Mouse (Mus musculus) ES-E14 (cell line): ENCODE results near the gene Clip2. TPM values are rescaled to one million over a fixed set of nuclear protein-coding genes. Genes with fewer than 3 reads are reported as not detected.
A peak's percentile ranks its signal among the peaks of the same experiment; 100 is the strongest.

ENCODE experiments used
- DNase-seq: peaks from one replicate; pipeline ENCODE4 v3.0.0-alpha.2; 2013; ENCODE audit warnings: low read depth, low spot score
- H3K27ac ChIP-seq: 2 replicates; pipeline ENCODE4 v1.5.1; 2012; ENCODE audit warnings: low read depth, mild to moderate bottlenecking, low read length, moderate library complexity, mixed read lengths; ENCODE audit not compliant: poor library complexity, insufficient read depth, severe bottlenecking
- H3K36me3 ChIP-seq: 2 replicates; pipeline ENCODE4 v1.6.1; 2012; ENCODE audit warnings: mild to moderate bottlenecking, low read length, moderate library complexity, mixed read lengths; ENCODE audit not compliant: control insufficient read depth, poor library complexity, insufficient read depth, severe bottlenecking
- H3K4me1 ChIP-seq, 2 experiments: fragments of 150-350 bp in 1 of 2; sonication (generic) in 1 of 2; 2 replicates each; pipeline ENCODE4 v1.6.1; 2012; ENCODE audit warnings: low read length in 2 of 2, mild to moderate bottlenecking in 1 of 2, mixed read lengths in 1 of 2; ENCODE audit not compliant: control insufficient read depth in 2 of 2, insufficient read depth in 2 of 2, poor library complexity in 1 of 2
- H3K4me3 ChIP-seq, 2 experiments: fragments of 150-350 bp in 1 of 2; sonication (generic) in 1 of 2; 2 replicates each; pipeline ENCODE4 v1.5.1; 2012; ENCODE audit warnings: low read length in 2 of 2, low read depth in 1 of 2, mild to moderate bottlenecking in 1 of 2, mixed read lengths in 1 of 2; ENCODE audit not compliant: insufficient read depth in 1 of 2, poor library complexity in 1 of 2, severe bottlenecking in 1 of 2
- H3K9ac ChIP-seq: 2 replicates; pipeline ENCODE4 v1.6.1; 2012; ENCODE audit warnings: low read depth, mild to moderate bottlenecking, low read length, mixed read lengths; ENCODE audit not compliant: poor library complexity, insufficient read depth, severe bottlenecking
- H3K9me3 ChIP-seq: fragments of 150-350 bp; sonication (generic); 2 replicates; pipeline ENCODE4 v1.6.1; 2012; ENCODE audit warnings: low read depth, mild to moderate bottlenecking, low read length; ENCODE audit not compliant: control insufficient read depth, insufficient read depth
- CHD2 ChIP-seq: IDR thresholded peaks from 2 replicates; pipeline ENCODE4 v1.6.1; 2014; ENCODE audit warnings: mild to moderate bottlenecking, low read depth, low read length, inconsistent platforms
- HCFC1 ChIP-seq: IDR thresholded peaks from 2 replicates; pipeline ENCODE4 v1.6.1; 2012; ENCODE audit warnings: low read length, inconsistent platforms, borderline replicate concordance; ENCODE audit not compliant: insufficient read depth
- MAFK ChIP-seq: IDR thresholded peaks from 2 replicates; pipeline ENCODE4 v1.6.1; 2014; ENCODE audit warnings: mild to moderate bottlenecking, low read depth, low read length, inconsistent platforms; ENCODE audit not compliant: insufficient read depth
- ZC3H11A ChIP-seq: IDR thresholded peaks from 2 replicates; pipeline ENCODE4 v1.6.1; 2012; ENCODE audit warnings: low read depth, mild to moderate bottlenecking, inconsistent platforms, low read length, borderline replicate concordance
- ZNF384 ChIP-seq: IDR thresholded peaks from 2 replicates; pipeline ENCODE4 v1.6.1; 2012; ENCODE audit warnings: low read depth, low read length, inconsistent platforms
- in situ Hi-C, 2 experiments: fragments of 600-800 bp; cut with MboI; formaldehyde crosslinking; loops; one replicate each; pipeline ENCODE4 v1.15.1; 2025; ENCODE audit warnings: low sequenced_read_pairs in 2 of 2, inconsistent platforms in 1 of 2; ENCODE audit not compliant: unreplicated experiment in 2 of 2
- total RNA-seq: library from RNA; depleted of rRNA; stranded (reverse); fragments of 300-350 nt; gene quantifications from 2 replicates; pipeline ENCODE4 v1.2.3, GENCODE M21; 2012

Gene Clip2
- total RNA-seq, 1 experiment = 10.5 TPM

DNA sequence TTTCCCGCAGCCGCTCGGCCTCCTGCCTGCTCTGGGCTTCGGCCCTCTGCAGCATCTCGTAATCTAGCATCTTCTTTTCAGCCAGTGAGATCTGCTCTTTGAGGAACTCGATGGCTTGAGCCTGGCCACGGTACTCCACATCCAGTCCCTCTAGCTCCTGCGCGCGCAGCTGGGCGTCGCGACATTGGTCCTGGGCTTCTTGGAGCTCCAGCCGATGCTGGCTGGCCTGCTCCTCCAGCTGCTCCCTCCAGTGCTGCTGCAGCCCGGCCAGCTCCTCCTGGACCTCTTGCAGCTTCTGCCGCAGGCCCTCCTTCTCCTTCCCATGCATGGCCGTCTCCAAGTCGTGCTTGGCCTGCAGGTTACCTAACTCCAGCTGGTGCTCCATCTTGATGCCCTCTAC lies 49.6 kb downstream of the Clip2 start:
- no peak for DNase-seq
- TF ChIP-seq ZNF384 (no peak), HCFC1 (no peak), CHD2 (no peak), MAFK (no peak), ZC3H11A (no peak)
- Histone ChIP-seq H3K9me3 (no peaks in the 10 kb centered on the region), H3K4me1 (peaks cover 0 to 3% of the 10 kb centered on the region in 2 experiments; a peak in 2 of 4 replicates), H3K4me3 (peak overlapping the region; percentile 22 to 49; a peak in 2 of 4 replicates), H3K9ac (no peak overlapping the region), H3K27ac (no peak overlapping the region), H3K36me3 (no peaks in the 10 kb centered on the region)
- in situ Hi-C loops = no loop called here

DNA sequence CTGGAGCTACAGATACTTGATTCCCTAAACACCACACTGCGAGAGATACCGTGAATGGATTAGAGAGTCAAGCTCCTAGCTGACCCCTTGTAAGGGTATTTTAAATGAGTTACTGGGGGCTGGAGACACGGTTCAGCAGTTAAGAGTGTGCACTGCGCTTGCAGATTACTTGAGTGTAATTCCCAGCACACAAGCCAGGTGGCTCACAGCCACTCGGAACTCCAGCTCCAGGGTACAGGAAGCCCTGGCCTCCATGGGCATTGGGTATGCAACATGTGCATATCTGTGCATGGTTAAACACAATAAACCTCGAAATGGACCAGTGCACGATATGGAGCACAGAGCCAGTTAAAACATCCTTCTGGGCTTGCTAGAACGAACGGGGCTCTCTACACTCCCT lies 50.8 kb downstream of the Clip2 start:
- Histone ChIP-seq H3K36me3 (no peaks in the 10 kb centered on the region), H3K4me3 (no peak overlapping the region), H3K27ac (no peak overlapping the region), H3K9me3 (no peaks in the 10 kb centered on the region), H3K9ac (no peak overlapping the region), H3K4me1 (peaks cover 0 to 3% of the 10 kb centered on the region in 2 experiments; a peak in 2 of 4 replicates)
- in situ Hi-C loops = no loop called here
- no peak for TF ChIP-seq CHD2
- no peak for TF ChIP-seq HCFC1
- no peak for TF ChIP-seq ZC3H11A
- no peak for TF ChIP-seq MAFK
- no peak for TF ChIP-seq ZNF384
- no peak for DNase-seq

DNA sequence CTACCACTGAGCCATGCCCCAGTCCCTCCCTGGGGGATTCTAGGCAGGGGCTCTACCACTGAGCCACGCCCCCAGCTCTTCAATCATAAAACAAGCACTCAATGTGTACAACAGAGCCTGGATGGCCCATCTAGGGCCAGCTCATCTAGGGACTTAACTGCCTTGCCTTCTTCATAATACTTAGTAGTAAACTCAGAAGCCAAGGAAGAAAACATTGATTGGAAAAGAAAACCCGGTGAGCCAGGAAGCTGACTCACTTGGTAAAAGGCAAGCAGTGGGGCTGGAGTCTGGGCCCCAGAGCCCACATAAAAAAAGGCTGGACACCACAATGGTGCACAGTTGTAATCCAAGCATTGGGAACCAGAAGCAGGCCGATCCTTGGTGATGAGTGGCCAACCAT lies 51.6 kb downstream of the Clip2 start:
- in situ Hi-C loops = no loop called here
- no peak for DNase-seq
- Histone ChIP-seq H3K36me3 (no peaks in the 10 kb centered on the region), H3K9me3 (no peaks in the 10 kb centered on the region), H3K4me3 (no peak overlapping the region), H3K4me1 (peaks cover 0 to 3% of the 10 kb centered on the region in 2 experiments; a peak in 2 of 4 replicates), H3K27ac (no peak overlapping the region), H3K9ac (no peak overlapping the region)
- TF ChIP-seq ZNF384 (no peak), ZC3H11A (no peak), MAFK (no peak), CHD2 (no peak), HCFC1 (no peak)

DNA sequence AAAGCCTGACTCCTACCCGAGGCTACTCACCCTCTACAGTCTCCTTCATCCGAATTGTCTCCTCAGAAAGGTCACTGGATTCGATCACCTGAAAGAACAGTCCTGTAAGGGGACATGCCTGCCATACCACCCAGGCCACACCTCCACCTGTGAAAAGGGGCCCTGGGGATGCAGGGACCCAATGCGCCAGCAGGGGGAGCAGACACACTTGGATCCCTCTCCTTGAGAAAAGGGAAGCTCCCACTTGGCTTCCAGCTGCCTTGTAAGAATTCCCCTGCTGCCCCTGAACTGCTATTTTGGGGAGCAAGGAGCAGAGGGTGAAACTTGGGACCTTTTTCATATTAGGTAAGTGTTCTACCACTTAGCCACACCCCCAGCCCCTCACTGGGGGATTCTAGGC lies 52.2 kb downstream of the Clip2 start:
- in situ Hi-C loops = no loop called here
- TF ChIP-seq CHD2 (no peak), HCFC1 (no peak)
- Histone ChIP-seq H3K9me3 (no peaks in the 10 kb centered on the region), H3K9ac (no peak overlapping the region), H3K4me1 (peaks cover 0 to 3% of the 10 kb centered on the region in 2 experiments; a peak in 2 of 4 replicates), H3K27ac (no peak overlapping the region; the same call in 1 of the 2 replicates), H3K36me3 (no peaks in the 10 kb centered on the region), H3K4me3 (no peak overlapping the region)
- DNase-seq = peak; percentile 65

DNA sequence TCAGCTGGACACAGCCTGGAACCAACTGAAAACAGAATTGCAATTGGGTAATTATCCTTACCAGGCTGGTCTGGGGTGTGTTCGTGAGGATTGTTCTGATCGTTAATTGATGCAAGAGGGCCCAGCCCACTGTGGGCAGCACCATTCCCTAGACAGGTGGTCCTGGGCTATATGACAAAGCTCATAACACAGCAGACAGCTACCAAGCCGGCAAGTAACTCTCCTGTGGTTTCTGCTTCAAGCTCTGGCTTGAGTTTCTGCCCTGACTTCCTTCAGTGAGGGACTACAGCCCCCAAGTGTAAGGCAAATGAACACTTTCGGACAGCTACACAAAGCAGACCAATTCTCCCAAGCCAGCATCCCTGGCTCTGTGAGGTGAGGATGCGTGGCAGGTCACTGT lies 55.2 kb downstream of the Clip2 start:
- Histone ChIP-seq H3K27ac (no peak overlapping the region), H3K4me3 (no peak overlapping the region), H3K9me3 (no peaks in the 10 kb centered on the region), H3K4me1 (peaks cover 0 to 5% of the 10 kb centered on the region in 2 experiments; a peak in 1 of 4 replicates), H3K36me3 (no peaks in the 10 kb centered on the region), H3K9ac (no peak overlapping the region)
- in situ Hi-C loops = loop anchor here in 1 of 2 experiments (10.0 kb wide), 1 partner anchor 208 kb away; no protein-coding TSS in a partner anchor
- TF ChIP-seq ZNF384 (no peak), ZC3H11A (no peak), HCFC1 (no peak), CHD2 (no peak), MAFK (no peak)
- no peak for DNase-seq
